Mouse (Mus musculus): ENCODE results near the gene Aptx.

GRCm38 (mm10) chr4:40702797-40703709, at the start of gene Aptx:
- TF ChIP-seq POLR2A (IDR thresholded peaks at IDR 0.05; ENCODE audit: low read depth, low read length) (peak; percentile 73), CTCF (IDR thresholded peaks at IDR 0.05; ENCODE audit: extremely low read depth, insufficient read depth, insufficient read length, insufficient replicate concordance) (peak; percentile 17; the same call in 1 of the 2 replicates)

Data from spleen, adult 2 months (tissue).